Mouse (Mus musculus): ENCODE results near the gene Ephb1. TPM values are rescaled to one million over a fixed set of nuclear protein-coding genes. Genes with fewer than 3 reads are reported as not detected.

Gene Ephb1
- polyA plus RNA-seq, 1 experiment from 2014 or later: 6.6 TPM

DNA sequence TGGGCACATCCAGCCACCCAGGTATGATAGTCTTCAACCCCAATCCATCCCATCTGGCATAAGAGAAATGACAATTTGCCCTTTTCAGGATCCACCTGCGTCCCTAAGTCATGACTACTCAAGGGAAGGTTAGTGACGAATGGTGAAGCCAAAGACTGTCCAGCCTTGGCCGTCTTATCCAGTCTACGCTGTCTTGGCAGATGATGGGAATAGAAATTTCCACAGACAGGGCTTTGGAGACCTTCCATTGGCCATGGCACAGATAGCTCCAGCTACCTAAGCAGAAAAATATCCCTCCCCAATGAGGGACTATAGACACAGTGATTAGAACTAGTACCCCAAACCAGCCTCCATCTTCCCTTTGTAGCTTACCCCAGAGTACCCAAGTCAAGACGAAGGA, 98.1 kb downstream of the Ephb1 start:
- no peaks in the 10 kb centered on the region for H3K36me3 ChIP-seq
- WGBS: 91% methylated on average over 5 of the region's 5 CpGs

GRCm38 (mm10) chr9:102255803-102256202, 98.7 kb downstream of the Ephb1 start:
- ATAC-seq: no peak
- Histone ChIP-seq H3K27ac (no peak overlapping the region), H3K9ac (no peak overlapping the region), H3K27me3 (replicated peaks) (no peaks in the 10 kb centered on the region), H3K36me3 (no peaks in the 10 kb centered on the region), H3K4me3 (replicated peaks) (no peak overlapping the region), H3K4me1 (replicated peaks) (no peaks in the 10 kb centered on the region), H3K4me2 (replicated peaks) (no peak overlapping the region), H3K9me3 (no peaks in the 10 kb centered on the region)
- WGBS: 82% methylated on average over 6 of the region's 6 CpGs

More for the DNA sequence above, 98.1 kb downstream of the Ephb1 start:
- no peak overlapping the region for H3K9ac ChIP-seq
- ATAC-seq: no peak
- H3K9me3 ChIP-seq: no peaks in the 10 kb centered on the region
- no peaks in the 10 kb centered on the region for H3K27me3 ChIP-seq (replicated peaks)
- no peak overlapping the region for H3K4me3 ChIP-seq (replicated peaks)
- no peaks in the 10 kb centered on the region for H3K4me1 ChIP-seq (replicated peaks)
- no peak overlapping the region for H3K27ac ChIP-seq
- no peak overlapping the region for H3K4me2 ChIP-seq (replicated peaks)

DNA sequence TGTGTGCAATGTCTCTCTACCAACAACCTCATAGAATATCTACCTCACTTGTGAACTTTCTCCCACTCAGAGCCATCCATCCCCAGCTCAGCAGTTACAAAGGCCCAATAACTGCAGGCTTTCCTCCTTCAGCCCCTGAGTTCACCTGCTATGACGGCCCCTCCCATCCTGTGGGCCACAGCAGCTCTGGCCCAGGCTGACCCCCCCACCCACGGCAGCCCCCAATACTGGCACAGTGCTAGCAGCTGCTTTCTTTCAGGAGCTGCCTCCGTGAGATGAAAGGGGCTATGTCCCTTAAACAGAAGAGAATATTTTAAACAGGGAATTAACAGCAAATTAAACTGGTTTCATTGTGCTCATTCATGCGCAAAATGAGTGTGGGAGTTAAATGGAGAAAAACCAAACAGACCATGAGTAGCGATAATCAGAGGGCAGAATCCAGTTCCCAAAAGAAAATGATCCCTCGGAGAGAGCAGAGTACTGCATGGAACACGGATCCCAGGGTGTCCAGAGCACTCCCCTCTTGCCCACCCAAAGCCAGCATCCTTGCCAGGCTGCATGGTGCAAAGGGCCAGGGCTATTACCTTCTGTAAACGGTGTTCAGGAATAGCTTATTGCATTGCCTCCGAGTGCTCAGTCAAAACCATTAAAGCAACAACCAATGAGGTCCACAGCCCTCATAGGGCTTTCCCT, 105.2 kb downstream of the Ephb1 start:
- WGBS: 32% methylated on average over 9 of the region's 9 CpGs
- H3K4me1 ChIP-seq (replicated peaks): no peaks in the 10 kb centered on the region
- no peak overlapping the region for H3K27ac ChIP-seq
- H3K4me2 ChIP-seq (replicated peaks): no peak overlapping the region
- no peak overlapping the region for H3K9ac ChIP-seq
- no peak for ATAC-seq
- no peaks in the 10 kb centered on the region for H3K27me3 ChIP-seq (replicated peaks)
- H3K36me3 ChIP-seq: no peaks in the 10 kb centered on the region
- H3K4me3 ChIP-seq (replicated peaks): no peak overlapping the region
- no peaks in the 10 kb centered on the region for H3K9me3 ChIP-seq

GRCm38 (mm10) chr9:102245551-102245950, 108.9 kb downstream of the Ephb1 start:
- ATAC-seq: no peak
- no peak overlapping the region for H3K4me2 ChIP-seq (replicated peaks)

GRCm38 (mm10) chr9:102243296-102243695, 111.2 kb downstream of the Ephb1 start:
- no peak overlapping the region for H3K27ac ChIP-seq
- H3K4me3 ChIP-seq (replicated peaks): no peak overlapping the region
- ATAC-seq: no peak
- H3K4me2 ChIP-seq (replicated peaks): no peak overlapping the region
- no peaks in the 10 kb centered on the region for H3K27me3 ChIP-seq (replicated peaks)
- WGBS: 38% methylated on average over 7 of the region's 7 CpGs
- no peak overlapping the region for H3K9ac ChIP-seq
- H3K36me3 ChIP-seq: no peaks in the 10 kb centered on the region
- no peaks in the 10 kb centered on the region for H3K4me1 ChIP-seq (replicated peaks)
- H3K9me3 ChIP-seq: no peaks in the 10 kb centered on the region

More at GRCm38 (mm10) chr9:102245551-102245950, 108.9 kb downstream of the Ephb1 start:
- Histone ChIP-seq H3K4me1 (replicated peaks) (no peaks in the 10 kb centered on the region), H3K27ac (no peak overlapping the region), H3K9ac (no peak overlapping the region), H3K9me3 (no peaks in the 10 kb centered on the region), H3K36me3 (no peaks in the 10 kb centered on the region), H3K4me3 (replicated peaks) (no peak overlapping the region), H3K27me3 (replicated peaks) (no peaks in the 10 kb centered on the region)
- WGBS: 88% methylated on average over 7 of the region's 7 CpGs

DNA sequence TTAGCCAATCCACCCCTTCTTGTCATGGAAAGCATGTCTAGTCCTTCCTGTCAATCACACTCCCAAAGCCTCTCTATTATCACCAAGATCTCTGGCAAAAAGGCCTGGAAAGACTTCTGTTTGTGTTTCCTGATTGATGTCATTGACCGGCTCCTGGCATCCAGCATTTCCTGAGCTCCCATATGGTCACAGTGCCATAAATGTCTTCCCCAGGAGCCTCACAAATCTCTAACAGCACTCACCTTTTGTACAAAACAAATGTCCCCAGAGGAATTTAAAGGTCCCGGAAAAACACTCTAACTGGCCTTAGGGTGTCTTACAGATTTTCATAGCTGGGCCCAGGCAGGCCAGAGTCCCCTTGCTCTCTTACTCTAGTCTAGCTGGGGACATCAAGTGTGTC, 112.9 kb downstream of the Ephb1 start:
- Histone ChIP-seq H3K27ac (no peak overlapping the region), H3K9ac (no peak overlapping the region), H3K4me2 (replicated peaks) (no peak overlapping the region), H3K4me1 (replicated peaks) (no peaks in the 10 kb centered on the region), H3K9me3 (no peaks in the 10 kb centered on the region), H3K36me3 (no peaks in the 10 kb centered on the region), H3K27me3 (replicated peaks) (no peaks in the 10 kb centered on the region), H3K4me3 (replicated peaks) (no peak overlapping the region)
- 44% methylated on average over 2 of the region's 2 CpGs for WGBS
- ATAC-seq: no peak

GRCm38 (mm10) chr9:102240215-102240614, 114.3 kb downstream of the Ephb1 start:
- H3K4me2 ChIP-seq (replicated peaks): no peak overlapping the region
- ATAC-seq: no peak
- 46% methylated on average over 4 of the region's 4 CpGs for WGBS
- no peaks in the 10 kb centered on the region for H3K9me3 ChIP-seq
- no peak overlapping the region for H3K9ac ChIP-seq
- no peaks in the 10 kb centered on the region for H3K27me3 ChIP-seq (replicated peaks)
- no peaks in the 10 kb centered on the region for H3K36me3 ChIP-seq
- H3K4me1 ChIP-seq (replicated peaks): no peaks in the 10 kb centered on the region
- H3K4me3 ChIP-seq (replicated peaks): no peak overlapping the region
- H3K27ac ChIP-seq: no peak overlapping the region

GRCm38 (mm10) chr9:102235444-102235951, 119.0 kb downstream of the Ephb1 start:
- no peak for ATAC-seq
- Histone ChIP-seq H3K9ac (no peak overlapping the region), H3K27me3 (replicated peaks) (no peaks in the 10 kb centered on the region), H3K36me3 (no peaks in the 10 kb centered on the region), H3K9me3 (no peaks in the 10 kb centered on the region), H3K4me2 (replicated peaks) (no peak overlapping the region), H3K27ac (no peak overlapping the region), H3K4me3 (replicated peaks) (no peak overlapping the region), H3K4me1 (replicated peaks) (no peaks in the 10 kb centered on the region)
- WGBS: 69% methylated on average over 4 of the region's 4 CpGs

- ATAC-seq: no peak
- no peak overlapping the region for H3K4me3 ChIP-seq (replicated peaks)
- no peaks in the 10 kb centered on the region for H3K36me3 ChIP-seq
- WGBS: 73% methylated on average over 6 of the region's 6 CpGs
- H3K4me1 ChIP-seq (replicated peaks): no peaks in the 10 kb centered on the region
- no peaks in the 10 kb centered on the region for H3K9me3 ChIP-seq
- H3K4me2 ChIP-seq (replicated peaks): no peak overlapping the region
- no peak overlapping the region for H3K27ac ChIP-seq
- no peak overlapping the region for H3K9ac ChIP-seq
- H3K27me3 ChIP-seq (replicated peaks): no peaks in the 10 kb centered on the region
These were observed 123.2 kb downstream of the Ephb1 start for GRCm38 (mm10) chr9:102231248-102231647.

DNA sequence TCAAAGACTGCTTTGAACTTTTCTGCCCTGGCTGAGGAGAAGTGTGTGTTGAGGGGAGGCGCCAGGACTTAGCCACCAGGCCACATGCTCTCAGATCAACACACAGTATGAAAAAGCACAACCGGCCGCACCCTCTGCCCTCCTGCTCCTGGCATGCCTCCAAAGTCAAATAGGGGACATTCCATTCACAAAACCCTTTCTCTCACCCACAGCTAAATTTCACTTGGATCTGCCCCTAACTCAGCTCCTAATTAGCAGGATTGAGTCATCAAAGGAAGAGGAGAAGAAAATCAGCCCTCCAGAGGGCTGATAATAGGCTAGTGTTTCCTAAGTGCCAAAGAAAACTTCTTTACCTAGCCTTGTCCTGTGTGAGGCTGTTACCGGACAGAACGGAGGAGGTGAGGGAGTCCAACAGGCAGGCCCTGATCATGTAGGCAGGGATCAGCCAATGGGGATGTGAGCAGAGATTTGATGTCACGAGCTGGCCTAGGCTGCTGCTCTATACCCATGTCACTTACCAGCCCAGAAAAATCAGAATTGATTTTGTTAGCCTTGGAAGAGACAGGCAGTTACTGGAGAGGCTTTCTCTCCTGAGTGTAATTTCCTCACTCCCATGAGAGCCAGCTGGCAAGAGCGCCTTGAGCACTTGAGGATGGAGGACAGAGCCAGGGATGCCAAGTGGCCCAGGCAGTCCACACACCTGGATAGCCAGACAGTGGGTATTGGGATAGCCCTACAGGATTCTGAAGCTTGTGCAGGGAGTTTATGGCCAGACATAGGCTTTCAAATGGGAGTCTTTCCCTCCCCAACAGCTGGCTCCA, 137.5 kb downstream of the Ephb1 start:
- no peak for ATAC-seq
- H3K27me3 ChIP-seq (replicated peaks): no peaks in the 10 kb centered on the region
- H3K36me3 ChIP-seq: no peaks in the 10 kb centered on the region
- no peaks in the 10 kb centered on the region for H3K9me3 ChIP-seq
- 69% methylated on average over 7 of the region's 7 CpGs for WGBS
- no peak overlapping the region for H3K9ac ChIP-seq
- H3K27ac ChIP-seq: no peak overlapping the region
- no peak overlapping the region for H3K4me2 ChIP-seq (replicated peaks)
- no peak overlapping the region for H3K4me3 ChIP-seq (replicated peaks)
- H3K4me1 ChIP-seq (replicated peaks): no peaks in the 10 kb centered on the region

- no peak overlapping the region for H3K4me3 ChIP-seq (replicated peaks)
- H3K36me3 ChIP-seq: no peaks in the 10 kb centered on the region
- H3K4me1 ChIP-seq (replicated peaks): no peaks in the 10 kb centered on the region
- WGBS: 29% methylated on average over 1 of the region's 1 CpGs
- H3K27ac ChIP-seq: no peak overlapping the region
- no peak for ATAC-seq
- no peaks in the 10 kb centered on the region for H3K9me3 ChIP-seq
- H3K4me2 ChIP-seq (replicated peaks): no peak overlapping the region
- H3K9ac ChIP-seq: no peak overlapping the region
- H3K27me3 ChIP-seq (replicated peaks): no peaks in the 10 kb centered on the region
These were observed 142.5 kb downstream of the Ephb1 start for GRCm38 (mm10) chr9:102212036-102212383.

DNA sequence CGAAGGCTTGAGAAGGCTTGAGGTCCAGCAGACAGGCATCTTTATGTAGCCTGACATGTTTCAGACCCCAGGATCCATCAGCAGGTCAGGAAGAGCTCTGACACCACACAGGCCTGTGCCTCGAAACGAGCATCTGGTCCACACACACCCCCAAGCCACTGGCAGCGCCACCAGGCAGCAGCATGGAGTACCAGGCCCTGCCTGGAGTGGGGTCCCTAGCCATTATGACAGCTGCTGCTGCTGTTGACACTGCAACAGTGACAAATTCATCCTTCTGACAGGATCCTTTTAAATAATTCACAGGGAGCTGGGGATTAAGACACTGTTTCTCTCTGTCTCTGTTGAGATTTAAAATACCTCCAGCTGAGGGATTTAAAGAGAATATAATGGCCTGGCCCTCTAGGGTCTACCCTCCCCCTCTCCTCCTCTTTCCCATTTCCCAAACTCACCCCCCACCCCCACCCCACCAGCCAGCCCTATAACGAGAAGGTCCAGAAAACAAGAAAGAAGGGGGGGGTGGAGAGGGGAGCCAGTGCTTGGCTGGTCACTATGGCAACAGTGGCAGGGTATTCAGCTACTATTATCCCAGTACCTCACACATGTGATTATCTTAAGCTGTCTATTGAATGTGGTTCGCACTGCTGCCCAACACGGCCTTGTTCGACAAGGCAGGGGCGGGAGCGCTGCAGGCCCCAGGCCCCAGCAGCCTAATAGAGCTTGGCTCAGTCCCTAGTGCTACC, 143.0 kb downstream of the Ephb1 start:
- Histone ChIP-seq H3K4me3 (replicated peaks) (no peak overlapping the region), H3K4me1 (replicated peaks) (no peaks in the 10 kb centered on the region), H3K36me3 (no peaks in the 10 kb centered on the region), H3K9me3 (no peaks in the 10 kb centered on the region), H3K27ac (no peak overlapping the region), H3K4me2 (replicated peaks) (no peak overlapping the region), H3K27me3 (replicated peaks) (no peaks in the 10 kb centered on the region), H3K9ac (no peak overlapping the region)
- ATAC-seq: no peak
- 42% methylated on average over 10 of the region's 10 CpGs for WGBS
